10 mouse cellular contexts compared by ENCODE assay signal in genomic region chr2:166950853-166951648, GRCm38 (mm10). TPM values are rescaled to one million over a fixed set of nuclear protein-coding genes. Genes with fewer than 3 reads are reported as not detected.
A peak's percentile ranks its signal among the peaks of the same experiment; 100 is the strongest.
DNase-seq lines count a peak whose midpoint lies in the region; ATAC-seq and TF ChIP-seq lines count a peak whose summit lies in the region.
"Had no signal": no experiment of that assay in that cellular context is flagged by ENCODE, and none has a peak within 500 bp of the region (broad histone marks: within the 10 kb centered on the region; RNA-seq: fewer than 3 reads in every experiment).

No protein-coding gene starts in this region.

- peaks cover 93% of the 10 kb centered on the region for H3K36me3 ChIP-seq in heart, embryonic 12.5 days

- no peaks in the 10 kb centered on the region for H3K27me3 ChIP-seq in heart, embryonic 12.5 days (replicated peaks)
- H3K27me3 ChIP-seq: embryonic facial prominence, embryonic 12.5 days had no signal

- H3K9me3 ChIP-seq in heart, embryonic 12.5 days (replicated peaks): no peaks in the 10 kb centered on the region
- H3K9me3 ChIP-seq: embryonic facial prominence, embryonic 12.5 days had no signal

- no peak for ATAC-seq in heart, embryonic 12.5 days (ENCODE audit: insufficient number of reproducible peaks, low FRiP score)

- peak; percentile 38 for DNase-seq in heart, postnatal 4 days
- peak; percentile 72 for DNase-seq in right cerebral cortex, adult 18-20 months
- no peak for DNase-seq in right cerebral cortex, postnatal 25 days
- DNase-seq in frontal cortex, postnatal 36 days (ENCODE audit: low spot score in 2 of 2): peak; percentile 48 to 62
- DNase-seq in urinary bladder, adult 18-20 months (ENCODE audit: low spot score in 2 of 2): no peak
- no peak for DNase-seq in gastrocnemius, adult 2 months
- DNase-seq in thymus, postnatal 36 days: no peak
- DNase-seq: kidney, adult 9 months had no signal

- WGBS in heart, embryonic 12.5 days: 75% methylated on average over 14 of the region's 14 CpGs

- H3K27ac ChIP-seq in heart, embryonic 12.5 days (ENCODE audit: poor library complexity, severe bottlenecking): no peak overlapping the region
- no peak overlapping the region for H3K27ac ChIP-seq in gastrocnemius, adult 2 months
- H3K27ac ChIP-seq: embryonic facial prominence, embryonic 12.5 days had no signal

- no peak overlapping the region for H3K4me2 ChIP-seq in heart, embryonic 12.5 days
- H3K4me2 ChIP-seq: embryonic facial prominence, embryonic 12.5 days had no signal

- intact Hi-C loops in gastrocnemius, adult 2 months (cut with DNase I): no loop called here

- no peak overlapping the region for H3K4me3 ChIP-seq in heart, embryonic 12.5 days
- H3K4me3 ChIP-seq in gastrocnemius, adult 2 months: no peak overlapping the region
- H3K4me3 ChIP-seq: embryonic facial prominence, embryonic 12.5 days had no signal

- H3K4me1 ChIP-seq in heart, embryonic 12.5 days (replicated peaks): peaks cover 16% of the 10 kb centered on the region
- H3K4me1 ChIP-seq: embryonic facial prominence, embryonic 12.5 days had no signal

- no peak overlapping the region for H3K9ac ChIP-seq in heart, embryonic 12.5 days
- H3K9ac ChIP-seq: embryonic facial prominence, embryonic 12.5 days had no signal

- TF ChIP-seq CTCF in gastrocnemius, adult 2 months (IDR thresholded peaks at IDR 0.05): no peak

RNA-seq across cellular contexts. Expression of gene Stau1, which starts 45.0 kb away (rescaled TPM):
- total RNA-seq in heart, postnatal 4 days (2021): 10 to 100 TPM; 55.8 to 58.6 TPM
- polyA plus RNA-seq in heart, embryonic 12.5 days (2016; fragmentation: Nextera tagmentation; extraction: Ambion mirVana): 69.6 and 71.8 TPM in 2 replicates
- total RNA-seq in gastrocnemius, adult 2 months (2021): 10 to 100 TPM; 35.3 to 37.0 TPM

RNA-seq across cellular contexts. Expression of gene Cse1l, which starts 45.2 kb away (rescaled TPM):
- total RNA-seq in heart, postnatal 4 days (2021): 10 to 100 TPM; 67.8 to 71.7 TPM
- polyA plus RNA-seq in heart, embryonic 12.5 days (2016; fragmentation: Nextera tagmentation; extraction: Ambion mirVana): 123 and 131 TPM in 2 replicates
- 10 to 100 TPM; 55.6 to 57.4 TPM for total RNA-seq in gastrocnemius, adult 2 months (2021)

Comparison
In these comparisons a context has a peak if more than half of its experiments do, and no peak if none do; other contexts are left out.
1. DNase-seq: peak in heart, postnatal 4 days (single experiment), right cerebral cortex, adult 18-20 months (single experiment) and frontal cortex, postnatal 36 days (2 of 2); none in right cerebral cortex, postnatal 25 days (single experiment), urinary bladder, adult 18-20 months (0 of 2), gastrocnemius, adult 2 months (single experiment) and thymus, postnatal 36 days (0 of 2).